Mouse (Mus musculus) heart, postnatal 0 days (tissue): ENCODE measurements around the gene Egr2. TPM values are rescaled to one million over a fixed set of nuclear protein-coding genes. Genes with fewer than 3 reads are reported as not detected.
A peak's percentile ranks its signal among the peaks of the same experiment; 100 is the strongest.

Source experiments
- ATAC-seq: fragments of 200-750 bp; cut with Nextera tagmentation; 2 replicates; pipeline ENCODE4 v1.8.0; 2017; ENCODE audit warnings: low read depth, moderate number of reproducible peaks, moderate library complexity; ENCODE audit not compliant: insufficient read depth
- DNase-seq: peaks from one replicate; pipeline ENCODE4 v3.0.0-alpha.2; 2016; ENCODE audit warnings: low spot score
- H3K27ac ChIP-seq: fragments of 300-500 bp; sonication (generic); 2 replicates; pipeline ENCODE4 v1.5.1; 2014; ENCODE audit warnings: low read depth, mild to moderate bottlenecking
- H3K27me3 ChIP-seq: fragments of 300-500 bp; sonication (generic); 2 replicates; pipeline ENCODE4 v1.6.1; 2014; ENCODE audit warnings: low read length, mixed read lengths; ENCODE audit not compliant: control insufficient read depth, insufficient read depth
- H3K36me3 ChIP-seq: fragments of 300-500 bp; sonication (generic); replicated peaks from 2 replicates; pipeline ENCODE4 v1.6.1; 2014; ENCODE audit warnings: low read length, mixed read lengths; ENCODE audit not compliant: control insufficient read depth, insufficient read depth
- H3K4me1 ChIP-seq: fragments of 300-500 bp; sonication (generic); 2 replicates; pipeline ENCODE4 v1.6.1; 2014; ENCODE audit warnings: antibody characterized with exemption; ENCODE audit not compliant: control insufficient read depth, insufficient read depth
- H3K4me2 ChIP-seq: fragments of 300-500 bp; sonication (generic); 2 replicates; pipeline ENCODE4 v1.6.1; 2014; ENCODE audit warnings: low read depth, mild to moderate bottlenecking, low read length, moderate library complexity
- H3K4me3 ChIP-seq: fragments of 300-500 bp; sonication (generic); 2 replicates; pipeline ENCODE4 v1.5.1; 2014; ENCODE audit warnings: low read depth, low read length
- H3K9ac ChIP-seq: fragments of 300-500 bp; sonication (generic); replicated peaks from 2 replicates; pipeline ENCODE4 v1.6.1; 2014; ENCODE audit warnings: low read depth, low read length, mixed read lengths
- H3K9me3 ChIP-seq: fragments of 300-500 bp; sonication (generic); replicated peaks from 2 replicates; pipeline ENCODE4 v1.6.1; 2016; ENCODE audit warnings: low read length; ENCODE audit not compliant: control insufficient read depth
- CTCF ChIP-seq: IDR thresholded peaks from 2 replicates; pipeline ENCODE4 v1.5.1; 2016; ENCODE audit warnings: antibody characterized with exemption, control low read depth, low read depth
- EP300 ChIP-seq: IDR thresholded peaks from 2 replicates; pipeline ENCODE4 v1.6.1; 2016; ENCODE audit warnings: antibody characterized with exemption, low read depth
- WGBS: fragments of 180-500 bp; shearing (Covaris S2); extraction: QIAGEN DNeasy Blood & Tissue Kit; methylation state at CpG from one replicate; pipeline ENCODE4 v1.1.7; 2014; 5-methylcytosine and 5-hydroxymethylcytosine counted together
- polyA plus RNA-seq: library from polyadenylated mRNA; unstranded; fragments of >200 nt; fragmentation: Nextera tagmentation; extraction: Ambion mirVana; gene quantifications from 2 replicates; pipeline ENCODE4 v1.2.1, GENCODE M21; 2015
- total RNA-seq: library from RNA; depleted of rRNA; stranded (reverse); fragments of >200 nt; gene quantifications from 2 replicates; pipeline ENCODE4 v1.2.3, GENCODE M21; 2014; ENCODE audit warnings: low replicate concordance; rRNA removed

The Egr2 gene
- total RNA-seq = 3.6 and 4.1 TPM in 2 replicates
- 0.60 and 0.73 TPM in 2 replicates for polyA plus RNA-seq

DNA sequence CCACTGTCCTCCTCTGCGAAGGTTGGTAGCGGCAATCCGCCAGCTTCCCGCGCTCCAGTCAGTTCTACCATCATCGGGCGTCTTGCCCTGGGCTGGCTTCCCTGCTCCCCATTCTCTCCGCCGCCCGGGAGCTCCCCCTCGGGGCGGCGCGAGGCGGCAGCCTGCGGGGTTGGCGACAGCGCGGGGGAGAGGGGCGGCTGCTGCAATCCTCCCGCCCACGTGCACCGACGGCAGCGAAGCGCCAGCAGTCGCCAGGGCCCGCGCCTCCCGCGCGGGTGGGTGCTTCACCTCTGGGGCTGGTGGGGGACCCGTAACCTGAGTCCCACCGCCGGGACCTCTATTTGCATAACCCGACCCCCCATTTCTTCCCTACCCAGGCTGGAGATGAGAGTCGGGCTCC, at the start of gene Egr2:
Egr2 (plus strand) TSS at position 220 of the 400 bp plus-strand sequence.
- Histone ChIP-seq H3K9me3 (no peaks in the 10 kb centered on the region), H3K4me2 (peak within 1 kb of the TSS; percentile 92), H3K4me3 (peak within 1 kb of the TSS; percentile 64), H3K27ac (no peak within 1 kb of the TSS), H3K36me3 (no peaks in the 10 kb centered on the region), H3K27me3 (peaks cover 65% of the 10 kb centered on the region), H3K4me1 (peaks cover 27% of the 10 kb centered on the region), H3K9ac (peak within 1 kb of the TSS; percentile 43)
- ATAC-seq (no peak), DNase-seq (no peak)
- WGBS = 2% methylated on average over 36 of the region's 37 CpGs
- TF ChIP-seq CTCF (no peak), EP300 (no peak)

- Histone ChIP-seq H3K9me3 (peaks cover 13% of the 10 kb centered on the region), H3K4me3 (no peak overlapping the region), H3K36me3 (no peaks in the 10 kb centered on the region), H3K27ac (no peak overlapping the region), H3K27me3 (no peaks in the 10 kb centered on the region), H3K4me1 (no peaks in the 10 kb centered on the region), H3K4me2 (no peak overlapping the region), H3K9ac (no peak overlapping the region)
- TF ChIP-seq EP300 (no peak), CTCF (no peak)
- DNase-seq = no peak
- WGBS = 85% methylated on average over 7 of the region's 7 CpGs
- no peak for ATAC-seq
Observed at GRCm38 (mm10) chr10:67487496-67487895, 47.8 kb upstream of the Egr2 start.

GRCm38 (mm10) chr10:67489836-67490235, 45.4 kb upstream of the Egr2 start:
- H3K36me3 ChIP-seq = no peaks in the 10 kb centered on the region
- DNase-seq (no peak), ATAC-seq (no peak)
- TF ChIP-seq CTCF (no peak), EP300 (no peak)
- no peak overlapping the region for H3K27ac ChIP-seq
- no peaks in the 10 kb centered on the region for H3K4me1 ChIP-seq
- H3K9me3 ChIP-seq = peaks cover 9% of the 10 kb centered on the region
- H3K9ac ChIP-seq = no peak overlapping the region
- no peak overlapping the region for H3K4me3 ChIP-seq
- H3K27me3 ChIP-seq = no peaks in the 10 kb centered on the region
- WGBS = 69% methylated on average over 6 of the region's 6 CpGs
- no peak overlapping the region for H3K4me2 ChIP-seq

DNA sequence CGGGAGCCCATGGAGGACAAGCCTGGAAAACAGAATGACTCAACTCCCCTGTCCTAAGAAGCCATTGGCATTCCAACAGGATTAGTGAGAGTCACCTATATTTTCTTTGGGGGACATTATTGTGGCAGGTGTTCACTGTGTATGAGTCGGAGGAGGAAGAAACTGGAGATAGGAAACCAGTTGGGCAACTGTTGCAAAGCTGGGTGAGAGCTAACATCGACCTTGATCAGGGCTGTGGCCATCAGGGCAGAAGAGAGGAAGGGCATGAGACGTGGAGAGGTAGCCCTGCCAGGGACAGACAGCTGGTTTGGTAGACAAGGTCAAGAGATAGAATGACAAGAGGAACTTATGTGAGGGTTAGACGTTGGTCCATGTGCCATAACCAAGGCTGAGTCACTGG, 44.6 kb upstream of the Egr2 start:
- TF ChIP-seq CTCF (no peak), EP300 (no peak)

DNA sequence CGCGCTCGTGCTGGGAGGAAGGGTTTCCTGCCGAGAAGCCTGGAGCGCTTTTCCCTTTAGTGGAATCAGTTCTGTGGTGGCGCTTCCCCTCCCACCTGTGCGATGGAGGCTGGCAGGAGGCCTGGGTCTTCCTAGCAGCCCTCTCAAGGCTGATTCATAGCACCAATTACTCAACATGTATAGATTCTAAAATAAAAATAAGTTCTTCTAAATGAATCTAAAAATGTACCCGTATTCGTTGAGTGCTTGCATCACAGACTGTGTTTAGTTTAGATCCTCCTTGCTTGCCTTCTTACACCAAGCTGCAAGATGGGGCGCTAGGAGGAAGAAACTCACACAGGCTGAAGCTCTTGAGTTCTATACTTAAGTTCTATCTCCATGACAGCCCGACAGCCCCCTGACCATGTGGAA, 43.1 kb upstream of the Egr2 start:
- no peaks in the 10 kb centered on the region for H3K9me3 ChIP-seq
- no peak for ATAC-seq
- no peaks in the 10 kb centered on the region for H3K4me1 ChIP-seq
- DNase-seq = no peak
- H3K4me2 ChIP-seq = no peak overlapping the region
- no peak overlapping the region for H3K27ac ChIP-seq
- no peaks in the 10 kb centered on the region for H3K36me3 ChIP-seq
- no peaks in the 10 kb centered on the region for H3K27me3 ChIP-seq
- WGBS = 72% methylated on average over 11 of the region's 11 CpGs
- H3K4me3 ChIP-seq = no peak overlapping the region
- H3K9ac ChIP-seq = no peak overlapping the region
- TF ChIP-seq CTCF = no peak
- TF ChIP-seq EP300 = no peak

More for the DNA sequence above, 44.6 kb upstream of the Egr2 start:
- no peak for ATAC-seq
- Histone ChIP-seq H3K4me2 (no peak overlapping the region), H3K9me3 (0 out of 2 replicates have a peak, but pooled peaks cover 1% of the 10 kb centered on the region), H3K36me3 (no peaks in the 10 kb centered on the region), H3K4me1 (no peaks in the 10 kb centered on the region), H3K27me3 (no peaks in the 10 kb centered on the region), H3K27ac (no peak overlapping the region), H3K4me3 (no peak overlapping the region), H3K9ac (no peak overlapping the region)
- no peak for DNase-seq
- WGBS = 79% methylated on average over 5 of the region's 5 CpGs

- ATAC-seq = no peak
- TF ChIP-seq CTCF = no peak
- no peak for TF ChIP-seq EP300
- WGBS = 52% methylated on average over 8 of the region's 8 CpGs
Observed at GRCm38 (mm10) chr10:67493556-67493955, 41.7 kb upstream of the Egr2 start.

More at GRCm38 (mm10) chr10:67493556-67493955, 41.7 kb upstream of the Egr2 start:
- Histone ChIP-seq H3K4me2 (no peak overlapping the region), H3K4me1 (no peaks in the 10 kb centered on the region), H3K9ac (no peak overlapping the region), H3K4me3 (no peak overlapping the region), H3K36me3 (no peaks in the 10 kb centered on the region), H3K9me3 (no peaks in the 10 kb centered on the region), H3K27ac (no peak overlapping the region), H3K27me3 (no peaks in the 10 kb centered on the region)
- DNase-seq = no peak
